Mouse (Mus musculus) midbrain, embryonic 16.5 days (tissue): ENCODE data around the gene Txndc8. TPM values are rescaled to one million over a fixed set of nuclear protein-coding genes. Genes with fewer than 3 reads are reported as not detected.

Experiments used
- ATAC-seq: fragments of 200-750 bp; cut with Nextera tagmentation; 2 replicates; pipeline ENCODE4 v1.8.0; 2017; ENCODE audit warnings: moderate TSS enrichment
- H3K27ac ChIP-seq: fragments of 300-500 bp; sonication (generic); 2 replicates; pipeline ENCODE4 v1.5.1; 2014; ENCODE audit warnings: mild to moderate bottlenecking, low read length, mixed read lengths
- H3K27me3 ChIP-seq: fragments of 300-500 bp; sonication (generic); 2 replicates; pipeline ENCODE4 v1.6.1; 2014; ENCODE audit warnings: low read depth, low read length, mixed read lengths; ENCODE audit not compliant: control insufficient read depth, insufficient read depth
- H3K36me3 ChIP-seq: fragments of 300-500 bp; sonication (generic); 2 replicates; pipeline ENCODE4 v1.6.1; 2014; ENCODE audit warnings: mild to moderate bottlenecking, low read length, moderate library complexity, mixed read lengths; ENCODE audit not compliant: control insufficient read depth, insufficient read depth
- H3K4me1 ChIP-seq: fragments of 300-500 bp; sonication (generic); 2 replicates; pipeline ENCODE4 v1.6.1; 2014; ENCODE audit warnings: mild to moderate bottlenecking, low read length, mixed read lengths; ENCODE audit not compliant: control insufficient read depth, insufficient read depth
- H3K4me2 ChIP-seq: fragments of 300-500 bp; sonication (generic); 2 replicates; pipeline ENCODE4 v1.6.1; 2014; ENCODE audit warnings: mild to moderate bottlenecking, low read length, mixed read lengths
- H3K4me3 ChIP-seq: fragments of 300-500 bp; sonication (generic); 2 replicates; pipeline ENCODE4 v1.5.1; 2014; ENCODE audit warnings: low read depth, mild to moderate bottlenecking, low read length, moderate library complexity, mixed read lengths
- H3K9ac ChIP-seq: fragments of 300-500 bp; sonication (generic); 2 replicates; pipeline ENCODE4 v1.6.1; 2014; ENCODE audit warnings: low read depth, low read length, mixed read lengths
- H3K9me3 ChIP-seq: fragments of 300-500 bp; sonication (generic); replicated peaks from 2 replicates; pipeline ENCODE4 v1.6.1; 2014; ENCODE audit warnings: mild to moderate bottlenecking, low read length, mixed read lengths; ENCODE audit not compliant: control insufficient read depth, poor library complexity, severe bottlenecking
- WGBS: fragments of 180-500 bp; shearing (Covaris S2); extraction: QIAGEN DNeasy Blood & Tissue Kit; methylation state at CpG from one replicate; pipeline ENCODE4 v1.1.7; 2014; 5-methylcytosine and 5-hydroxymethylcytosine counted together
- polyA plus RNA-seq: library from polyadenylated mRNA; unstranded; fragments of >200 nt; fragmentation: Nextera tagmentation; extraction: Ambion mirVana; gene quantifications from 2 replicates; pipeline ENCODE4 v1.2.1, GENCODE M21; 2015

Gene Txndc8
- polyA plus RNA-seq, 1 experiment from 2014 or later: not detected

- no peak overlapping the region for H3K27ac ChIP-seq
- no peak for ATAC-seq
- H3K27me3 ChIP-seq: no peaks in the 10 kb centered on the region
- no peaks in the 10 kb centered on the region for H3K36me3 ChIP-seq
- H3K9me3 ChIP-seq: no peaks in the 10 kb centered on the region; the same call in 1 of the 2 replicates
- no peaks in the 10 kb centered on the region for H3K4me1 ChIP-seq
- no peak overlapping the region for H3K4me2 ChIP-seq
- 82% methylated on average over 5 of the region's 5 CpGs for WGBS
- no peak overlapping the region for H3K4me3 ChIP-seq
- H3K9ac ChIP-seq: no peak overlapping the region
Observed at GRCm38 (mm10) chr4:57934181-57934580, 74.7 kb downstream of the Txndc8 start.

Other genes starting within 250 kb of the Txndc8 start
- gene D630039A03Rik, start 92.8 kb downstream of the Txndc8 start, polyA plus RNA-seq: 0.11 TPM in 1 of 2 replicates, not detected in the other
- gene Txn1, start 52.7 kb downstream of the Txndc8 start, polyA plus RNA-seq: 289 and 307 TPM in 2 replicates
- 0.51 and 0.94 TPM in 2 replicates for gene Svep1, start 197.7 kb upstream of the Txndc8 start, polyA plus RNA-seq